Mouse (Mus musculus): ENCODE results near the gene Tas2r121.
"Not testable (repeated sequence)": the region's sequence is repeated elsewhere in the genome, so short reads cannot be mapped to it uniquely, and the experiment has no call there.

Gene Tas2r121

GRCm38 (mm10) chr6:132700907-132701306 is at the start of gene Tas2r121:
Tas2r121 (minus strand) TSS chr6:132701007.
- no peak for DNase-seq (ENCODE audit: low read depth, low spot score)

- DNase-seq (ENCODE audit: low read depth, low spot score): no peak
These were observed 49.4 kb upstream of the Tas2r121 start for GRCm38 (mm10) chr6:132750206-132750605.

- no peak for DNase-seq (ENCODE audit: low read depth, low spot score)
These were observed 37.1 kb upstream of the Tas2r121 start, which contains the start of gene Tas2r115 for GRCm38 (mm10) chr6:132737935-132738334. Tas2r115 (minus strand) TSS chr6:132738035.

GRCm38 (mm10) chr6:132711828-132712227 is 11.0 kb upstream of the Tas2r121 start, which contains the start of gene Tas2r122:
Tas2r122 (minus strand) TSS chr6:132711928.
- no peak for DNase-seq (ENCODE audit: low read depth, low spot score)

GRCm38 (mm10) chr6:132691596-132691995 is 9.2 kb downstream of the Tas2r121 start:
- not testable (repeated sequence) for DNase-seq (ENCODE audit: low read depth, low spot score)

GRCm38 (mm10) chr6:132656653-132657052 is 44.2 kb downstream of the Tas2r121 start, which contains the start of gene Tas2r120:
Tas2r120 (plus strand) TSS chr6:132656953.
- DNase-seq (ENCODE audit: low read depth, low spot score): no peak

- DNase-seq (ENCODE audit: low read depth, low spot score): no peak
These were observed 49.4 kb downstream of the Tas2r121 start, which contains the start of gene A630073D07Rik for GRCm38 (mm10) chr6:132651426-132651825. A630073D07Rik (minus strand) TSS chr6:132651526.

All from A20 (cell line).